Mouse (Mus musculus): ENCODE results near the gene Hras.

The Hras gene

GRCm38 (mm10) chr7:141173323-141173850 is 20.4 kb downstream of the Hras start:
- no peak for DNase-seq

- peak; percentile 94 for DNase-seq
Observed at GRCm38 (mm10) chr7:141172116-141173006, 21.4 kb downstream of the Hras start, which contains the start of gene Rnh1. Gene Rnh1 (minus strand): TSS chr7:141172857.

GRCm38 (mm10) chr7:141169866-141170265 is 23.9 kb downstream of the Hras start:
- DNase-seq = no peak

GRCm38 (mm10) chr7:141169300-141169699 is 24.5 kb downstream of the Hras start:
- DNase-seq = no peak

GRCm38 (mm10) chr7:141168518-141168953 is 25.3 kb downstream of the Hras start:
- DNase-seq = peak; percentile 76

GRCm38 (mm10) chr7:141167901-141168517 is 25.8 kb downstream of the Hras start:
- DNase-seq = peak; percentile 21

GRCm38 (mm10) chr7:141164850-141165249 is 29.0 kb downstream of the Hras start:
- DNase-seq = no peak

GRCm38 (mm10) chr7:141164397-141164796 is 29.4 kb downstream of the Hras start:
- DNase-seq = no peak

GRCm38 (mm10) chr7:141155362-141155761 is 38.4 kb downstream of the Hras start:
- no peak for DNase-seq

- DNase-seq = no peak
Observed at GRCm38 (mm10) chr7:141148639-141149038, 45.2 kb downstream of the Hras start.

GRCm38 (mm10) chr7:141147044-141147443 is 46.8 kb downstream of the Hras start:
- DNase-seq = no peak

GRCm38 (mm10) chr7:141146043-141146595 is 47.7 kb downstream of the Hras start:
- DNase-seq = no peak

GRCm38 (mm10) chr7:141145403-141145802 is 48.4 kb downstream of the Hras start:
- no peak for DNase-seq

GRCm38 (mm10) chr7:141144650-141145049 is 49.2 kb downstream of the Hras start:
- no peak for DNase-seq

- DNase-seq = no peak
Observed at GRCm38 (mm10) chr7:141143861-141144260, 49.9 kb downstream of the Hras start.

GRCm38 (mm10) chr7:141143112-141143511 is 50.7 kb downstream of the Hras start:
- peak; percentile 44 for DNase-seq

GRCm38 (mm10) chr7:141141326-141141725 is 52.5 kb downstream of the Hras start:
- DNase-seq = no peak

All from kidney, adult 18-20 months (tissue).